Mouse (Mus musculus): ENCODE results near the gene Fuz.

Gene Fuz

DNA sequence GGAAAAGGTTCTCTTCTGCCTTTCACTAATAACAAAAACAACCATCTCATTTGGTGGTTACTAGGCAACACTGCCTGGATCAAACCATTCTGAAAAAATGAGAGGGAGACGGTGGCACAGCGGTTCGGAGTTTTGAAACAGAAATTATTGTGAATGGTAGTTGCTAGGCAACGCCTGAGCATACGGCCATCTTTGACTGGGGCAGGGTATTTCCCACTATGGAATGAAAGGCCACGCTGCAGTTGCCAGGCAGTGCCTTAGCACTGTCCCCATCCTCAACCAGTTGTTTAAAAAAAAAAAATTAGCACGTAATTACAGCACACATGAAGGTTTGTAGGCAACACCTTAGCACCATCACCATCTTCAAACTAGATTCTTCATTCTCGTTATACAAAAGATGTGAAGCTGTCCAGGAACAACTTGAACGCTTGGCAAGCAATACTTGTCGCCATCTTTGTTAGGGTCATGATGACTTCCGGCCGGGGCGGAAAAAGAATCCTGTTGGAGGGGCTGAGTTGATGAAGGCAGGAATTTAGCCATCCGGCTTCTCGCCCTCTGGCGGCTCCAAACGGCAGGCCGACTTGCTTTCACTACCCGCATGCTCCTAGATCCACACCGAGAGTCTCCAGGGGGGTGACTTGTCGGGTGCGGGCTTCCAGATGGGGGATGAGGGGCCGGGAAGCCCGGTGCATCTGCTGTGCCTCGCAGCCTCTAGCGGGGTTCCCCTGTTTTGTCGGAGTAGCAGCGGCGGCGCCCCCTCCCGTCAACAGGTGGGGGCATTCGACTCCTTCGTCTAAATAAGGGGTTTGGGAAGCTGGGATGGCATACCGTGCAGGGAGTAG, at the start of gene Fuz:
Gene Fuz, plus strand, starts transcription at position 487 of the 842 bp plus-strand sequence.
- in situ Hi-C loops (cut with MboI; ENCODE audit: low sequenced_read_pairs) = no loop called here

DNA sequence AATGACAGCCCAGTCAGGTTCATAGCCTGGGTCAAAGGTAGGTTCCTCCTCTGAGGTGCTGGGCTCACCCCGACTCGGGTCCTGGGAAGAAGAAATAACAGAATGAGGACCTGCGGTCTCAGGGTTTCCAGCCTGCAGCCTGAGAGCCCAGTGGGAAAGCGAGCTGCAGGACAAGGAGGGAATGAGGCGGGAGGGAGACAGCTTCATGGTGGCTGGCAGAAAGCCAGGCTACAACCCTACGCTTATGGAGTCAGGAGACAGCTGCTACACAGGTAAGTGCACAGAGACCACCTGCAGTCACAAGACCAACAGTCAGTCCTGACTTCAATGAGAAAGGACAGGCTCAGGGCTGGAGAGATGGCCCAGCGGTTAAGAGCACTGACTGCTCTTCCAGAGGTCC, 49.1 kb upstream of the Fuz start:
- in situ Hi-C loops (cut with MboI; ENCODE audit: low sequenced_read_pairs) = no loop called here

DNA sequence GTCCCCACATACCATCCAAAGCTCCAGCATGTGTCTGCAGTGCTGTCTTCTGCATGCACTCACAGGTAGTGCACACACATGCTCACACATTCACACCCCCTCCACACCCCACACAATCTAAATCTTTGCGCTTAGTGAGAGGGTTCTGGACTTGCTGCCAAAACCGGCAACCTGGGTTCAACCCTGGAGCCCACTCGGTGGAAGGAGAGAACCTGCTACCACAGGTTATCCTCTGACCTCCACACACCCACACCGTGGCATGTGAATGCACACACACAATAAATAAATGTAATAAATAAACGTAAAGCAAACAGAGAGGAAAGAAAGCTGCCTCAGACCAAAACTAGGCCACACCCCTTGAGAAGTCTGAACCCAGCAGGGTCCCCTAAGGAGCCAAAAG, 48.1 kb upstream of the Fuz start:
- in situ Hi-C loops (cut with MboI; ENCODE audit: low sequenced_read_pairs) = no loop called here

DNA sequence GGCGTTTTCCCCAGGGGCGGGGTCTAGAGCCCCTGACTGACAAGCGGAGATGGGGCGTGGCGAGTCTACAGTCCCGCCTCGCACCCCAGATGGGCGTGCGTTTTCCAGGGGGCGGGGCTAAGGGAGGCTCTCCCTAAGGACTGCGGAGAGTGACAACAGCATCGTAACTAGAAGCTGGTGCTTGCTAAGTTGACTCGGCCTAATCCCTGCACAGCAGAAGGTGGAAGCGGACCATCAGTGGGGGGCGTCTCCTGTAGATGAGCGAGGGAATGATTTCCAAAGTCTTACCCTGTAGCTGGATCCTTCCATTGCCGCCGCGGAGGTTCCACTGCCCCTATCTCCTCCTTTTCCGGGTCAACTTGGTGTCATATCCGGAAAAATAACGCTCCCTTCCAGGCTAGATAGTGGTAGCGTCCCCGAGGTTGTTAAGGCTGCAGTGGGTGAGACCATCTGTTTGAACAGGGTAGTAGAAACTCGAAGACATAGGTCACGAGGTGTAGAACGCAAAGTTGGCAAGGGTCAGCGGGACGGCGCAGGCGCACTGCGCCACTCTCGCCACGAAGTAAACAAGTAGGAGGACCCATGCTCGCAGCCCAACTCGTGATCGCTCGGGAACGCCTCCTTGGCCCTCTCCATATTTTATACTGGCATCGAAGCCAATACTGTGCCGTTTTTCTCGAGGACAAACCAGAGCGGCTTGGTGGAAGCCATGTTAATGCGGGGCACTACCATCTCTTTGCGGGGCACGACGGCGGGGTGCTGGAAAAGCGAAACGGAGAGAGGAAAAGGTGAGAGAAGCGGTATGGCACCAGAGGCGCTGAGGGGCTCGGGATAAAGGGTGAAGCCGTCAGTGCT, 47.1 kb upstream of the Fuz start, which contains the start of the genes Akt1s1 and Tbc1d17:
Gene Akt1s1, plus strand, starts transcription at position 431 of the 855 bp plus-strand sequence.
Gene Tbc1d17, minus strand, starts transcription at position 519 of the 855 bp plus-strand sequence.
- in situ Hi-C loops (cut with MboI; ENCODE audit: low sequenced_read_pairs) = no loop called here

- in situ Hi-C loops (cut with MboI; ENCODE audit: low sequenced_read_pairs) = no loop called here
Measured at GRCm38 (mm10) chr7:44849416-44850111, 46.3 kb upstream of the Fuz start.

- in situ Hi-C loops (cut with MboI; ENCODE audit: low sequenced_read_pairs) = no loop called here
Measured at GRCm38 (mm10) chr7:44850146-44850545, 45.7 kb upstream of the Fuz start.

- in situ Hi-C loops (cut with MboI; ENCODE audit: low sequenced_read_pairs) = no loop called here
Measured at GRCm38 (mm10) chr7:44850789-44851624, 44.9 kb upstream of the Fuz start.

DNA sequence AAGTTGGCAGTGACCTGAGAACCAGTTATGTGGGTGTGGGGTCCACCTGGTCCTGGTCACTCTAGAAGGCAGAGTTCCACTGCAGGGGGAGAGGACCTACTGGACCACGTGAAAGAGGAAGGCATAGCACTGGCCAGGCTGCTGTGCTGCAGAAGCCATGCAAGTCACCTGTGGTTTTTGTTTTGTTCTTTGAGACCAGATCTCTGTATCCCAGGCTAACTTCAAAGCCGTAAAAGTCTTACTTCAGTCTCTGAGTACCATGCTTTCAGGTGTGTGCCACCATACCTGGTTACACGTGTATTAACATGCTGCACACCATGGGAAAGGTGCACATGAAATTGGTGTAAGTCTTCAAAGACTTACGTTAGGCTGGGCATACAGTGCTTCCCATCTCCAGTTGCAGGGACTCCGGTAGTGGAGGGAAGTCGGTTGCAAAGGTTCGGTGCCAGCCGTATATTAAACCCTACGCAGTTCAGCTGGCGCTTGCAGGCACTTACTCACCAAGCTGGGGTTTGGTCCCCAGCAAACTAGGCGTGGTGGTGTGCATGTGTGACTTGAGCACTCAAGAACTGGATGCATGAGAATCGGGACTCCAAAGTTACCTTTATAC, 44.1 kb upstream of the Fuz start:
- in situ Hi-C loops (cut with MboI; ENCODE audit: low sequenced_read_pairs) = no loop called here

DNA sequence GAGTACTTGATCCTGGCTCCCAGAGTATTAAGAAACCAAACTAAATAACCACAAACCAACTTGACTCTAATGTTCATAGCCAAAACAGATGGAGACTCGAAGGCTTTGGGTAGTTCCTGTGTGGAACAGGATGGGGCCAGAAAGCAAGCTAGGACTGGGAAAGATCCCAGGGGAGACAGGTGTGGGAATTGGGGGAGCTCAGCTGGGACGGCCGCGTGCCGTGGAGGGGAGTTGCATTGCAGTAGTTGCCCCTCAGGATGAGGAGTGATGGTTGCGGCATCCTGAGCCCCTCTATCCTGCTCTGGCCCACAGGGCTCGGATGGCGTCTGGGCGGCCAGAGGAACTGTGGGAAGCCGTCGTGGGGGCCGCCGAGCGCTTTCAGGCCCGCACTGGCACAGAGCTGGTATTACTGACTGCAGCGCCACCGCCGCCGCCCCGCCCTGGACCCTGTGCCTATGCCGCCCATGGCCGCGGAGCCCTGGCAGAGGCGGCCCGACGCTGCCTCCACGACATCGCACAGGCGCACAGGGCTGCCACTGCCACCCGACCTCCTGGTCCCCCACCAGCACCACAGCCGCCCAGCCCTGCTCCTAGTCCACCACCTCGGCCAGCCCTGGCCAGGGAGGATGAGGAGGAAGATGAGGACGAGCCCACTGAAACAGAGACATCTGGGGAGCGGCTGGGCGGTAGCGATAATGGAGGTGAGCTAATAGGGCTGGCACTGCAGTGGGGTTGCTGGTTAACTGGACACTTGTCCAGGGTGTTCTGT, 43.4 kb upstream of the Fuz start:
- in situ Hi-C loops (cut with MboI; ENCODE audit: low sequenced_read_pairs) = no loop called here

- in situ Hi-C loops (cut with MboI; ENCODE audit: low sequenced_read_pairs) = no loop called here
Measured at GRCm38 (mm10) chr7:44853065-44853464, 42.8 kb upstream of the Fuz start.

DNA sequence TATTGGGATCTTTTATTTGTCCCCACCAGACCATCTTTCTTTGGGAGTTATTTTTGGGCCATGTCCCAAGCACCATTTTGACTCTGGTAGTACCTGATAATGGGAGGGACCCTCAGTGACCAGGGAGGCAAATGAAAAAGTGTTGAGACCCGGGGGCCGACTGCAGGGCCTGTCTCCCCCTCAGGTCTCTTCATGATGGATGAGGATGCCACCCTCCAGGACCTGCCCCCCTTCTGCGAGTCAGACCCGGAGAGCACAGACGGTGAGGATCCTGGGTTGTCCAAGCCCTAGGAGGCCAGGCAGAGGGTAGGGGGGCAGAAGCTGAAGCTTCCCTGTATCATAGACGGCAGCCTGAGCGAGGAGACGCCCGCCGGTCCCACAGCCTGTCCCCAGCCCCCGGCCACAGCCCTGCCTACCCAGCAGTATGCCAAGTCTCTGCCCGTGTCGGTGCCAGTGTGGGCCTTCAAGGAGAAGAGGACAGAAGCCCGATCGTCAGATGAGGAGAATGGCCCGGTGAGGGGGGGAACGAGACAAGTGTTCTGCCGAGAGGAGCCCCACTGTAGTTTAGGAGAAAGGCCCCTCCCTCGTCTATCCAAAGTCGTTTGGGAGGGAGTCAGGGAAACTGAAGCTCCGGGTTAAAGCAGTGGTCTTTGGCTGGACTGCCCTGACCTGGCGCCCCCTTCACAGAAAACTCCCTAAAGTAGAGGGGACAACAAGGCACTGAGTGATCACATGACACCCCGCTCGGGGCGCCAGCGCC, 42.1 kb upstream of the Fuz start:
- in situ Hi-C loops (cut with MboI; ENCODE audit: low sequenced_read_pairs) = no loop called here

GRCm38 (mm10) chr7:44854356-44855031, 41.4 kb upstream of the Fuz start:
- in situ Hi-C loops (cut with MboI; ENCODE audit: low sequenced_read_pairs) = no loop called here

DNA sequence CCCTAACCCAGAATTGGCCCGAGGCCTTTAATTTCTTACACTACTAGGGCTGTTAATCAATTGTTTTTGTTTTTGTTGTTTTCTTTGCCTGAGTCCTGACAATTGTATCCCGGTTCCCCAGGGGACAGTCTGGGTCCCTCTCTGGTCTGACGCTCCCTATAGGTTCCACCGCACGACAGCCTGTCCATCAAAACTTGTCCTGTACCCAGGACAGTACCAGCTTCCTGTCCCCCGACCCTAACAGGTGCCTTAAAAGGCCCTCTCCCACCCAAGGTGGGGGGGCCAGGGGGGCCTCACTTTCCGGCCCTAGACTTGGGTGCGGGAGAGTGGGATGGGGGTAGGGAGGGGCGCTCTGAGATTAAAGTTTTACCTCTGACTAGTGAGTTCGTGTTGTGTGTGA, 40.8 kb upstream of the Fuz start:
- in situ Hi-C loops (cut with MboI; ENCODE audit: low sequenced_read_pairs) = no loop called here

- in situ Hi-C loops (cut with MboI; ENCODE audit: low sequenced_read_pairs) = no loop called here
Measured at GRCm38 (mm10) chr7:44856265-44856916, 39.5 kb upstream of the Fuz start.

DNA sequence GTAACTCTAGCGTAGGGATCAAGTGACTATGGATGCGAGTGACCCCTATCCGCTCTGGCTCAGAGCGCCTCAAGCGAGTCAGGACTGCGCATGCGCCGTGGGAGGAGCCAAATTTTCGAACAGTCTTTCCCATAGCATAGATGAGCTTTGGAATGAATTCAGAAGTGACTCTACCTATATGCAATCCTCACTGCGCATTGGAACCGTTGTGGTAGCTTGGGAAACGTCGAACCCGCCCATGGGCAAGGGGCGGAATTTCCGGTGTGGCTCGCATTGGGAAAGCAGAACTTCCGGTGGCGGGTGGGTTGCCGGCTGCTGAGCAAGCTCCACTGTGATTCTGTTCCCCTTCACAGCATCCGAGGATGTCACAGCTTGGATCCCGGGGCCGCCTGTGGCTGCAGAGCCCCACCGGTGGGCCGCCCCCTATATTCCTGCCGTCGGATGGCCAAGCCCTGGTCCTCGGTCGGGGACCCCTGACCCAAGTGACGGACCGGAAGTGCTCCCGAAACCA, 38.8 kb upstream of the Fuz start, which contains the start of gene Pnkp:
Gene Pnkp, plus strand, starts transcription at position 98 of the 511 bp plus-strand sequence.
- in situ Hi-C loops (cut with MboI; ENCODE audit: low sequenced_read_pairs) = no loop called here

- in situ Hi-C loops (cut with MboI; ENCODE audit: low sequenced_read_pairs) = no loop called here
Measured at GRCm38 (mm10) chr7:44857905-44858304, 38.0 kb upstream of the Fuz start.

GRCm38 (mm10) chr7:44859896-44860295, 36.0 kb upstream of the Fuz start:
- in situ Hi-C loops (cut with MboI; ENCODE audit: low sequenced_read_pairs) = no loop called here
